Mouse (Mus musculus) fat pad, adult 2 months (tissue): Measurements from ENCODE around the gene Bpifb5.
"Not testable (repeated sequence)": the region's sequence is repeated elsewhere in the genome, so short reads cannot be mapped to it uniquely, and the experiment has no call there.

Experiments used
- DNase-seq: peaks from one replicate; pipeline ENCODE4 v3.0.0-alpha.2; 2011; ENCODE audit warnings: low read depth, low spot score; ENCODE audit errors: extremely low read depth

Gene Bpifb5

DNA sequence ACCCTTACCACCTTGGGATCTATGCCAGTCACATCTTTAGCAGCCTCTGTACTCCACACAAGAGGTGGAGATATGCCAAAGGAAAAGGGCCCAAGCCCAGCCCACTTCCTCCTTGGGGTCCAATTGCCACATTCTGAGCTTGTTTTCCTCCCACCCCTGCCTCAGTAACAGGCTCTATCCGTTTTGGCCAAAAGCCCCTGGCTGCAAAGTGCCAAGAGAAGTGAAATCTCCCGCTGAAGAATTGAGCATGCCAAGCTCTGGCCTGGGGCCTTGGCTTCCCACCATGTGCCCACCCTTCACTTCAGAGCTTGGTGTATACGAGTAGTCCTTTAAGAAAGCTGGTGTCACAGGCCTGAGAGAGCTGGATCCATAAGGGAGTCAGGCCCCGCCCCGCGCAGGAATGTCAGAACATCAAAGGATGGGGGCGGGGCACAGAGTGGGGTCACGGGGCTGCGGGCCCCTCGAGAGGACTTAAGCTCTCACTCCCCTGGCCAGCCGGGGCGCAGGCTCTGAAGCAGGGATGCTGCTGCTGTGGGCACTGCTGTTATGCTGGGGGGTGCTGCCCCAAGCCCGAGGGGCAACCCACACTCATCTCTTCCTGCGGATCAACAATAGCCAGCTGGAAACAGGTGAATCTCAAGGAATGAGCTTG lies at the start of gene Bpifb5:
Gene Bpifb5, plus strand, starts transcription at position 478 of the 652 bp plus-strand sequence.
- no peak for DNase-seq

DNA sequence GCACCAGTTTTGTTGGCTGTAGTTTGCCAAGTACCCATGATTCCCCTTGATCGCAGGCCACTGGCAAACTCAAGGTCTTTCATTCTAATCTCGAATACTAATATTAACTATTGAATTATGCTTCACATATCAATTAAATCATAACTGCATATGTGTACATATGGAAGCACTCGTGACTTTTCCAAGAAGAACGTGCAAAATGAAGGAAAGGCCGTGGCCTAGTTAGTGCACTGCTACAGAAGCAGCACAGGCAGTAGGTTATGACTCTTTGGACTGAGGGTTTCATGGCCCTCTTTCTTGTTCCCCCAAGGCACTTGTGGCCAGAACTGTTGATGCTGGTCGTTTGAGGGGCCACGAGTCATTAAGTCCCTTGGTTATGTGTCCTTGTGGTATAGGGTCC lies 41.6 kb upstream of the Bpifb5 start:
- not testable (repeated sequence) for DNase-seq

DNA sequence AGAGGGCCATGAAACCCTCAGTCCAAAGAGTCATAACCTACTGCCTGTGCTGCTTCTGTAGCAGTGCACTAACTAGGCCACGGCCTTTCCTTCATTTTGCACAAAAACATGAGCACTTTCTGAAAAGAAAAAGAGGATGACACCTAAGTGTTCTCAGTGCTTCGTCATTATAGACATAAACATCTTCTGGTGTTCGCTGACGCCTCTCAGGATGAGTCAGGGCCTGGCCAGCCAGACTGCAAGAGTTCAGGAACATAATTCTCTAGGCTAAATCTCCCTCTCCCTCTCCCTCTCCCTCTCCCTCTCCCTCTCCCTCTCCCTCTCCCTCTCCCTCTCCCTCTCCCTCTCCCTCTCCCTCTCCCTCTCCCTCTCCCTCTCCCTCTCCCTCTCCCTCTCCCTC lies 40.5 kb upstream of the Bpifb5 start:
- not testable (repeated sequence) for DNase-seq

DNA sequence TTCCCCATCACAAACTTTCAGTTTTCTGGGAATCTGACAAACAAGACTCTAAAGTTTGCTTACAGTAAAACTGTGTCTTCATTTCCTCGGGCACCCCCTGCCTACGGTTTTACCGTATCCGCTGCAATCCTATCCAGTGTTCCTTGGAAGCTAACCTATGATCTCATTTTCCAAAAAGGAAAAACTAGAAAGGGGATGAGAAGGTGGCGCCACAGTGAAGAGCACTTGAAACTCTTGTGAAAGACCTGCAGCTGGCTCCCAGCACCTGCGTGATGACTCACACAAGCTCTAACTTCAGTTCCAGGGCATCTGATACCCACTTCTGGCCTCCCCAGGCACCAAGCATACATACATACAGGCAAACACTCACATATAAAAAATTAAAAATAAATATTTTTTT lies 38.2 kb upstream of the Bpifb5 start:
- no peak for DNase-seq

DNA sequence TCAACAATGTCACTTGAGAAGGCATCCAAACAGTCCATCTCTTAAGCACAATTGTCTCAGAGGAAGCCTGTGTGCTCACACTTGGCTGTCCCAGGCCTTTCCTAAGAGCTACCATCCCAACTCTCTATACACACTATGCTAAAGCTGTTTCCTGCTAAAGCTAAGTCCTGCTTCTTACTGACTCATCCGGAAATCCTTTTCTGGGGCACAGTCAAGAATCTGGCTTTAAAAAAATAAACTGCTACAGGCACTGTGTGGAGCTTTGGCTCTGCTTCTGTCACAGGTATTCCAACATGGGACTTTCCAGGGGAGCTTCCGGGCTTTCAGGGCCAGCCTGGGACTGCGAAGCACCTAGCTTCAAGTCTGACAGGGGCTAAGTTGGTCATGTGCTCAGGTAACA lies 37.8 kb upstream of the Bpifb5 start:
- no peak for DNase-seq

DNA sequence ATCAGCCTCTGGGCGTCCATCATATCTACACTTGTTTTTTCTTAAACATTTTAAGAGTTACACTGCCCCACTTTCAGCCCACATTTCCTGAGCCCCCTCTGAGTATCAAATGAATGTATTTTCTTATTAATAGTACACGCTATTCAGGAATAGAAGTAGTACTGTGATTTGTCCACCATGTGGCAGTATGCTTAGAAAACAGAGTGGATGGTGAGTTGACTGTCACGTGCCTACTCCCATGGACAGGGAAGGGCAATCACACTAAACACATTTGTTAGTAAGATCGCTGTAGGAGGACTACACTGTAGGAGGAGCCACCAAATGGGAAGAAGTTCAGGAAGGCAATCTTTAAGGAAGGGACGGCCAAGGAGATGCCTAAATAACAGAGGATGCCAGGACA lies 36.1 kb upstream of the Bpifb5 start:
- DNase-seq: no peak

DNA sequence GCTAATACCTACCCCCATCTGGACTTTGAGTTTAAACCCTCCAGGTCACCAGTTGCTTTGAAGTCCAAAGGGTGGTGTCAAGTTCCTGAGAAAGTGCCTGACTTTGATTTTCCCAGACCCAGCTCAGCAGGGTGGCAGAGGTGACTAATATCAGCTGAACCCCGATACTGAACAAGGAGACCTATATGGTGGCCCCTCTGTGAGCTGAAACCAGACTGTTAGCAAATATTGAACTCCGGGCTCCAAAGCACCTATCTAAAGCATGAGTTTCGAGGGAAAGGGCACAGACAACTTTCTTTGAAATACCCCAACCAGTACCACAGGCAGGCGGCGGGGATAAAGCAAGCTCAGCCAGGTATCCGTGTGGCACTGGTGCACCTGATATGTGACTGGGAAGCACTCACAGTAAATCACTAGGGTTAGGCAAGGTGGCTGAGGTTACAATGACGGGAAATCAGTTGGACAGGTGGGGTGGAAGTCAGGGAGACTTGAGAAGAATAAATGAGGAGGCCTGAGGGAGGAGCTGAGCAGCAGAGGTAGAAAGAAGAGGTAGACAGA lies 33.6 kb upstream of the Bpifb5 start:
- no peak for DNase-seq

DNA sequence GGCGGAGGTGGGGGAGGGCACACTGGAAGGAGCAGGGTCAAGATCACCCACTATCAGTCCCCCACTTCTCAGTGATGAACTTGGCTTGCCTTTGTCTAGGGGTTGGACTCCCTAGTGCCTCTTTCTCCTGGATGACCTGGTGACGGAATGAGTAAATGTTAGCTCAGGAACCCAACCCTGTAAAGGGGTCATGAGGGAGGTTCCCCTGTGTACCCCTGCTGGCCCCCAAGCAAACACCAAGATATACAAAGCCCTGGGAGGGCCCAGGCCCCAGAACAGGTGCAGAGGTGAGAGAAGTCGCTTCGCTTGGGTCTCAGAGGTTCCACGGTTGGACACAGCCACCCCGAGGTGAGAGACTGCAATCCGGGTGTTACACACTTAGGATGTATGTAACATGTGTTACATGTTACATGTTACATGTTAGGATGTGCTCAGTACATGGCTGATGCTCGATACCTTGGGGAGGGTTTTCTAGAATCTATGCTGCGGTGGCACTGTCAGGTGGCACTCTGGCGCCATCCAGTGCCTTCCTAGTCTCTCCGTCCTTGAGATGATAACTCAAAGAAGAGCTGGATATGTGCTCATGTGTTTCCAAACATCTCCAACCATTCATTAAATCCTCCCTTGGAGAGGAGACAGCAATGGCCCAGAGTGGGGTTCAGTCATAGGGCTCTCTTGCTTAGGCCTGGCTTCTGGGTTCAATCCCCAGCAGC lies 32.8 kb upstream of the Bpifb5 start, which contains the start of gene Bpifb1:
Gene Bpifb1, plus strand, starts transcription at position 273 of the 713 bp plus-strand sequence.
- no peak for DNase-seq

DNA sequence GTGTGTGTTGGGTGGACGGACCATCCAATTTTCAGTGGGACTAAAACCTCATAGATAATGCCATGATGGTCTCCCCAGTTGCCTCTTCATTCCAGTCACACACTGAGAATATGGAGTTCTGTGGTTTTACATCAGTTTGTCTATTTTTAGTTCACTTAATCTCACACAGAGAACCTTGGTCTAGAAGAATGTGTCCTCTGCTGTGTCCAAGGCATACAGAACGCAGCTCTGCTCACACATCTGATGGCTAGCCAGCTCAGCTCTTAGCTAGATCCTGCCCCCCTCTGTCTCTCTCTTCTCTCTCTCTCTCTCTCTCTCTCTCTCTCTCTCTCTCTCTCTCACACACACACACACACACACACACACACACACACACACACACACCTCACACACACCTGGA lies 31.4 kb upstream of the Bpifb5 start:
- DNase-seq: no peak

DNA sequence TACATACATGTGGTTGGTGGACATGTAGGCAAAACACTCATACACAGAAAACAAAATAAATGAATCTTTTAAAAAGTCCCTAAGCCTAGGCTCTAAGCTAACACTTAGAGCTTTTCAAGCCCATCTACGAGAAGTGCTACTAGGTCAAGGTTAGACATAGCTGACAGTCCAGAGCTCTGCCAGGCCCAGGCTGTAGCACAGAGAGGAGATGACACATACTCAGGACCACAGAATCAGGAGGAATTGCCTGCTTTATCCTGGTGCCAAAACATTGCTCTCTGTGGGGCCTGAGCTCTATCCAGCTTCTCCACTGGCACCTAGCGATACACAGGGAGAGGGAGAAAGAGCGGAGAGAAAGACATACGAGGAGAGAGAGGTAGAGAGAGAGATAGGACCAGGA lies 30.5 kb upstream of the Bpifb5 start:
- no peak for DNase-seq

DNA sequence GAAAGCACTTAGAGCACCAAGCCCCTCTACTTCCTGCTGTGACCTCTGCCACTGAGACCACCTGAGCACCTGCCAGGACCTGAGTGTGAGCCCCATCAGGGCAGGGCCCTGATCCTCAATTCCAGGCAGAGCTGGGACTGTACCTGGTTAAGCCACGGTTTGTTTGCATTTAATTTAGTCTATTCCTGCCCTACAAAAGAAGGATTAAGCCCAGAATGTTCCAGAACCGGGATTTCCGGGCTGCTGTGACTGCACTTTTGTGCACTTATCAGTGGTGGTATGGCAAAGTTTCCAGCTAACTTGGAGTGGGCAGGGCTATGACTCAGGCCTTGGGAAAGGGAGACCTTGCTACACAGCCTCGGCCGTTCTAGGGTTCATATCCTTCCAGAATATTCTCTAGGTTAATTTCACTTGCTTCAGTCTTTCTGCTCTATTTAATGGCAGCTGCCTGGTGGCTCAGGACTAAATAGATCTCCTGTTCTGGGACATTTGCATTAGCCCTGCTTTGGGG lies 29.5 kb upstream of the Bpifb5 start:
- no peak for DNase-seq

DNA sequence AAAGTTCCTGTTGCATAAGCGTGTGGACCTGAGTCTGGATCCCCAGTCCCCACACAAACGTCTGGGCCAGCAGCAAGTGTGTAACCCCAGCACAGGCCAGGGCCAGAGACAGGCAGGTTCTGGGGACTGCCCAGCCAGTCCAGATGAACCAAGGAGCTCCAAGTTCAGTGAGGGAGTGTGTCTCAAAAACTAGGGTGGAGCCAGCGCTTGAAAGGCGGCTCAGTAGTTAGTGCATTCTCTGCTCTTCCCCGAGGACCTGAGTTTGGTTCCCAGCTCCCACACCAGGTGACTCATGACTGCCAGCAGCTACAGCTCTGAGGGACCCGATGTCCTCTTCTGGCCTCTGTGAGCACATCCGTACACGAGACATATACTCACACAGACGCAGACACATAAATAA lies 26.5 kb upstream of the Bpifb5 start:
- DNase-seq: no peak

DNA sequence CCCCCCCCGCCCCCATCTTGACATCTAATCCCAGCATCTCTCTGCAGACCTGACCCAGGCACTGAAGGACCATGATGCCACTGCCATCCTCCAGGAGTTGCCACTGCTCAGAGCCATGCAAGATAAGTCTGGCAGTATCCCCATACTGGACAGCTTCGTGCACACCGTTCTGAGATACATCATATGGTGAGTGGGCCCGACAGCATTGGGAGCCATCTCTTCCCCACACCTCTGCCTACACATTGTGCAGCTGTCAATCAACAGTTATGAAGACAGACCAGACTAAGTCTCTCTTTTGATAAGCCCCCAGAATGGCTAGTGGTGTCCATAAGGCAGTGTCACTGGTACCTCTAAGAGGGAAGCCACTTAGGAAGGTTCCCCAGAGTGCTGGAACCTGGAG lies 18.9 kb upstream of the Bpifb5 start:
- DNase-seq: no peak

DNA sequence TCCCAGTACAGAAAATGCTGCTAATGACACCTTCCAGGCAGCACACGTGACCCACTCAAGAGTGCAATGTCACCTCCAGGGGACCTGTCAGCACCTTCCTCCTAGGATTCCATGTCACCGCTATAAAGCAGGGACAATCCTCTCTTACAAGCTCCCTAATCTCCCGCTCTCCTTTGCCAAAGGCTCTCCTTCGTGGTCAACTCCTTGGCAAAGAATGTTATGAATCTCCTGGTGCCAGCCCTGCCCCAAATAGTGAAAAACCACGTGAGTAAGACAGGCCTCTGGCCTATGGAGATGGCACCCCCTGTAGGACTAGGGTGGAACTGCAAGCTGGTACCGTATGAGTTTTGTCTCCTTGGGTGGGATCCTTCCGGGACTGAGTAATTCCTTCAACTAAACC lies 16.6 kb upstream of the Bpifb5 start:
- DNase-seq: no peak

DNA sequence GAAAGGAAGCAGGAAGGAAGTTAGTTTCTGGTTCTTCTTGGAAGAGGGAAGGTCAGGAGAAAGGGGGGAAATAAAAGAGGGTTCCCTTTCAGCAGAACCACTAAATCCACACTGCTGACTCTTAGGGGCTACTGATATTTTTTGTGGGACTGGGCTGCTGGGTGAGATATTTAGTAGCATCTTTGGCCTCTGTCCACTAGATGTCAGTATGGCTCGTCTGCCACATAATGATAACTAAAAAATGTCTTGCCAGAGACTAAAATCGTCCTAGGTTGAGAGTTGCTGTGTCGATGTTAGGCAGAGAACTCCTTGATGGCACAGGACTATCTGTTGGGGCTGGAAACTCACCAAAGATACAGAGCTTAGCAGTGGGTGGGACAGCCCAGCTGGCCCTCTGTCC lies 14.4 kb upstream of the Bpifb5 start:
- no peak for DNase-seq

DNA sequence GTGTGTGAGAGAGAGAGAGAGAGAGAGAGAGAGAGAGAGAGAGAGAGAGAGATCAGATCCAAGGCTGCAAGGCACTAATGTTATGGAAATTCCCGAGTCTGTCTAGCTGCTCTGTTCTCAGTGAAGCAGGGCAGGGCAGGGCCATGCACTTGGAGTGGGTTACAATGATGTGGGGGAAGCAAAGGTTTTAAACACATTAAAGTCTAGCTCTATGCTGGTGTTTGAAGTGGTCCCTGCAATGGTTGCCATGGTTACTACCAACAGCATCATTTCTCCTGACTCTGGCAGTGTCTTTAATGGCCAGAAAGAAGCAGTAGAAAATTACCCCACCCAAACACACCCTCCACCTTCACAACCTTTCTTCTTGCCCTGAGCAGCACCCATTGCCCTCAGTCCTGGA lies 12.4 kb upstream of the Bpifb5 start:
- DNase-seq: no peak

DNA sequence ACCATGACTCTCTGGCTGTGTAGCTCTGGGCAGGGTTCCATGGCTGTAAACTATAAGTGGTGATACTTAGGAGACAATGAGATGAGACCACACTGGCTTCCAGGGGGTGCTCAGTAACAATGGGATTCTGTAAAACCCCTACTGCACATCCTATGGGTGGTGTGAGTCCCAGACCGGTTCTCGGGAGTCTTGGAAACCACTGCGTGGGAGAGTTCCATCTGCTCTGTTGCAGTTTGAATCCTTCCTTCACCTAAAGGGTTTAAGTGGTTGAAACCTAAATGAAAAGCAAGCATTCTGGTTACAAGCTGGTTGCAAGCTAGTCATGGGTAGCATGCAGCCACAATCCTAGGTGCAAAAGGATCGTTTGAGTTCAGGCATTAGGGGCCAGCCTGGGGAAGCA lies 11.7 kb upstream of the Bpifb5 start:
- no peak for DNase-seq

DNA sequence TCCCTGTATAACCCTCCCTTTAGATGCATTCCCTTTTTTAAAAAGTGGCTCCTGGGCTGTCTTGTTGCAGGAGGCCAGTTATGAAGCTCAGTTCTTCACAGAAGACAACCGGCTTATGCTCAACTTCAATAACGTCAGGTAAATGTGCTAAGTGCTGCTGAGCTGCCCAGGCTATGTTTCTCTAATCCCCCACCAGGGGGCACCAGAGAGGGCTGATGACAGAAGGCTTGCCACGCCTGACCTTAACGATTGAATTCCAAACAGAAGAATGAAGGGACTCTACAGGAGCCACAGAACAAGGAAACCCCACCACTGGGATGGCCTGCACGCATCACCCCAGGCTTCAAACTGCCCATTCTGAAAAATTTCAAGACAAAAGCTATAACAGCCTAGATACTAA lies 8.4 kb upstream of the Bpifb5 start:
- no peak for DNase-seq

DNA sequence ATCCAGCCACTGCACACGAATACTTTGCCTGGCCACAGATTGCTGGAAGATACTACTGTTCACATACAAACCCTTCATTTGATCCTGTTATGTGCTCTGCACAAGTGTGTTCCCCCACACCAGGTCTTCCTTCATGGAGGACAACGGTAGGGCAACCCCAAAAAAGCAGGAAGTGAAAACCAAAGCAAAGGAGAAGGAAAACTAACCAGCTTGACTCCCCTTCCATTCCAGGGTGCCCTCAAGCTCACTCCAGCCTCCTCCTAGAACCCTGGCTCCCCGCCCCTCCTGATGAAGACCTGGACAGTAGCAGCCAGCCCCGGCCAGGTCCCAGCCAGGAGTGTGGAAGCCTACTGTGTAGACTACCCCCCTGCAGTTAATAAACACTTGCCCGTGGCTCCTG lies 3.6 kb upstream of the Bpifb5 start:
- DNase-seq: no peak

DNA sequence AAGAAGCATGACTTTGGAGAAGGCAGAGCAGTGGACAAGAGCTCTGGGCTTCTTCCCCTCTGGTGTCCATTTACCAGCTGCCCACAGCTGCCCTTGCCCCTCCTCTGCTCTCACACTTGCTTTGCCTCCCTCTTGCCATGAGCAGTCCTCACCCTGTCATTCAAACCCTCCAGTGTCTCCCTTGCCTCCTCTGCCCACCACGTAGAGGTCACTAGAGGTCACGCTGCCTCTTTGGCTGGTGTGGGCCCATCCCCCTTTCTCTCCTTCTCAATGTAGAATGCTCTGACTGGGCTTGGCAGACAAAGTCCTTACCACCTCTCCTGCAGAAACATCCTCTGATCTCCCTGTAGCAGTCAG lies 353 bp downstream of the Bpifb5 start:
- no peak for DNase-seq

DNA sequence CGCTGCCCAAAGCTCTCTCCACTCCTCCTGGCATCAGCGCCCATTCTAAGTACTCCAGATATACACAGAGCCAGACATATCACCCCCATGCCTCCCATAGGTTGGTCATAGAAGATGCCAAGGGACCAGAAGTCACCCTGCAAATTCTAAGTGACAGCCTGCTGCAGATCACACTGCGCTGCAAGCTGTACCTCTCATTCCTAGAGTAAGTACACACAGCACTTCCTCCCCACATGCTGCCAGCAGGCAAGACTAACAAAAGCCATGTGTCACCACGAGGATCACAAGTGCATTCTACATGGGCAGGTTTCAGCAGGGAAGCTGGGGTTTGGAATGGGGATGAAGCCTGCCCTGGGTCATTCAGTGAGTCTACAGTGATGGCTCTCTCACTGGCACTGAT lies 3.4 kb downstream of the Bpifb5 start:
- no peak for DNase-seq

DNA sequence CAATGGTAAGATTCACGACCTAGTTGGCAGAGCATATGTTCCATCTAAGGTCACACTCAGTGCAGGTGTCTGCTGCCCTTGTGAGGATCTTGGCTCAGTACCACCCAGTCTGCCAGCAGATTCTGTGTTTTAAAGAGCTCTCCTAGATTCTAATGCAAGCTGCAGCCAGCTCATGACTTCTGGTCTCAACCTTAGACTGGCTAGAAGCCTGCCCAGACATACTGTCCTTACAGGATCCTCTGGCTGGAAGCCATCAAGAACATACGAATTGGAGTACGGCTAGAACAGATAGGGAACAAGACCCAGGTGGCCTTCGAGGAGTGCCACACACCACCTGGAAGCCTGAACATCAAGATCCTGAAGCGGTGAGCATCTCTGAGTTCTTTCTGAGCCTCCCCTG lies 4.3 kb downstream of the Bpifb5 start:
- no peak for DNase-seq
